Mouse (Mus musculus) ES-Bruce4 (cell line): Measurements from ENCODE around the gene Clta.

Source experiments
- EP300 ChIP-seq: IDR thresholded peaks from 2 replicates; pipeline ENCODE4 v1.6.1; 2011; ENCODE audit warnings: low read depth, low read length; ENCODE audit not compliant: insufficient read depth
- POLR2A ChIP-seq: IDR thresholded peaks from one replicate; pipeline ENCODE4 v1.8.1; 2011; ENCODE audit warnings: low read length; ENCODE audit not compliant: insufficient read depth

DNA sequence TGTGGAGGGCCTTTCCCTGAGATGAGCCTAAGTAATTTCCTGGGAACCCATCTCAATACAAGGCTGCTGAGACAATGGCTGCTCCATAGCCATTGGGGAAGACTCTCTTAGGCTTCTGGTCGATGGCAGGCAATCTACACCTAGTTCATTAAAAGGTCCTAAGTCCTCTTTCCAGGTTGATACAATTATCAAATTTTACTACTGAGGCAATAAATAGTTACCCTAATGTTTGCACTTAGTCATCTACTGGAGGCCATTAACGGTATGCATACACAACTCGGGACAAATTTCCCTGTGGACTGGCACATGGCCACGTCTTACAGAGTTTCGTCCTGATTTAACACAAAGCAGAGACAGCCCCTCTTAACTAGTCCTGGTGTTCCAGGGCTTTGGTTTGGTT, 38.2 kb downstream of the Clta start:
- no peak for TF ChIP-seq EP300
- no peak for TF ChIP-seq POLR2A
